Mouse (Mus musculus) ES-Bruce4 (cell line): ENCODE measurements around the gene Cenps.

ENCODE experiments used
- CTCF ChIP-seq: IDR thresholded peaks from one replicate; pipeline ENCODE4 v1.8.1; 2011; ENCODE audit warnings: low read depth, low read length
- EP300 ChIP-seq: IDR thresholded peaks from 2 replicates; pipeline ENCODE4 v1.6.1; 2011; ENCODE audit warnings: low read depth, low read length; ENCODE audit not compliant: insufficient read depth
- POLR2A ChIP-seq: IDR thresholded peaks from one replicate; pipeline ENCODE4 v1.8.1; 2011; ENCODE audit warnings: low read length; ENCODE audit not compliant: insufficient read depth

- TF ChIP-seq CTCF (no peak), POLR2A (no peak), EP300 (no peak)
Observed at GRCm38 (mm10) chr4:149143594-149143993, 6.2 kb upstream of the Cenps start.
